ENCODE assay signal across 35 mouse cellular contexts in the genomic region with DNA sequence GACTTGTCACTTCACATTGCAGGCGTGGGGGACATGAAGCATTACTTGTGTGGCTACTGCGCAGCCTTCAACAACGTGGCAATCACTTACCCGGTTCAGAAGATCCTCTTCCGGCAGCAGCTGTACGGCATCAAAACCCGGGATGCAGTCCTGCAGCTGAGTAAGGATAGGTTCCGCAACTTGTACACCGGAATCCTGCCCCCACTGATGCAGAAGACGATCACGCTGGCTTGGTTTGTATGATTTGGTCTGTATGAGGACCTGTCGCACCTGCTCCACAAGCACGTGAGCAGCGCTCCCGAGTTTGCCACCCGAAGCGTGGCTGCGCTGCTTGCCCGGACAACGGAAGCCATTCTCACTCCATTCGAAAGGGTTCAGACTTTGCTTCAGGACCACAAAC. TPM values are rescaled to one million over a fixed set of nuclear protein-coding genes. Genes with fewer than 3 reads are reported as not detected.
DNase-seq lines count a peak whose midpoint lies in the region; ATAC-seq and TF ChIP-seq lines count a peak whose summit lies in the region.
"Had no signal": no experiment of that assay in that cellular context is flagged by ENCODE, and none has a peak within 500 bp of the region (broad histone marks: within the 10 kb centered on the region; RNA-seq: fewer than 3 reads in every experiment).

A gene (plus strand): TSS at position 301 of the 400 bp plus-strand sequence.

- H3K27ac ChIP-seq in heart, embryonic 13.5 days (replicated peaks): no peak within 1 kb of the TSS
- H3K27ac ChIP-seq in lung, embryonic 16.5 days (ENCODE audit: low read length): no peak within 1 kb of the TSS
- H3K27ac ChIP-seq in lung, postnatal 0 days (ENCODE audit: low read length): no peak within 1 kb of the TSS
- no peak within 1 kb of the TSS for H3K27ac ChIP-seq in heart, postnatal 0 days (ENCODE audit: low read depth)
- no peak within 1 kb of the TSS for H3K27ac ChIP-seq in left cerebral cortex, adult 2 months
- H3K27ac ChIP-seq: embryonic facial prominence, embryonic 13.5 days; gastrocnemius, adult 2 months; kidney, embryonic 15.5 days; limb, embryonic 12.5 days; midbrain, embryonic 10.5 days; midbrain, embryonic 15.5 days; neural tube, embryonic 15.5 days; stomach, postnatal 0 days had no signal

- WGBS in heart, embryonic 13.5 days: 86% methylated on average over 21 of the region's 21 CpGs
- 83% methylated on average over 21 of the region's 21 CpGs for WGBS in lung, embryonic 16.5 days
- 89% methylated on average over 21 of the region's 21 CpGs for WGBS in lung, postnatal 0 days
- WGBS in heart, postnatal 0 days: 91% methylated on average over 21 of the region's 21 CpGs

- peaks cover 7% of the 10 kb centered on the region for H3K4me1 ChIP-seq in heart, embryonic 13.5 days
- H3K4me1 ChIP-seq in lung, embryonic 16.5 days (replicated peaks; ENCODE audit: control insufficient read depth, insufficient read depth, low read length): no peaks in the 10 kb centered on the region
- no peaks in the 10 kb centered on the region for H3K4me1 ChIP-seq in lung, postnatal 0 days (ENCODE audit: insufficient read depth, low read depth, low read length)
- no peaks in the 10 kb centered on the region for H3K4me1 ChIP-seq in heart, postnatal 0 days (ENCODE audit: control insufficient read depth, insufficient read depth)
- H3K4me1 ChIP-seq: embryonic facial prominence, embryonic 13.5 days; kidney, embryonic 15.5 days; limb, embryonic 12.5 days; midbrain, embryonic 10.5 days; midbrain, embryonic 15.5 days; neural tube, embryonic 15.5 days had no signal

- intact Hi-C loops in heart, postnatal 10 days (cut with DNase I): no loop called here
- intact Hi-C loops in left cerebral cortex, adult 2 months (cut with DNase I): no loop called here

- H3K36me3 ChIP-seq in heart, embryonic 13.5 days: no peaks in the 10 kb centered on the region
- no peaks in the 10 kb centered on the region for H3K36me3 ChIP-seq in lung, embryonic 16.5 days (ENCODE audit: control insufficient read depth, insufficient read depth, low read length)
- no peaks in the 10 kb centered on the region for H3K36me3 ChIP-seq in lung, postnatal 0 days (ENCODE audit: insufficient read depth, low read length)
- no peaks in the 10 kb centered on the region for H3K36me3 ChIP-seq in heart, postnatal 0 days (replicated peaks; ENCODE audit: control insufficient read depth, insufficient read depth, low read length)
- H3K36me3 ChIP-seq: embryonic facial prominence, embryonic 13.5 days; kidney, embryonic 15.5 days; limb, embryonic 12.5 days; midbrain, embryonic 10.5 days; midbrain, embryonic 15.5 days; neural tube, embryonic 15.5 days had no signal

- TF ChIP-seq CTCF in lung, postnatal 0 days (IDR thresholded peaks at IDR 0.05): no peak
- no peak for TF ChIP-seq CTCF in heart, postnatal 0 days (IDR thresholded peaks at IDR 0.05; ENCODE audit: low read depth)
- TF ChIP-seq CTCF in left cerebral cortex, adult 2 months (IDR thresholded peaks at IDR 0.05): no peak

- H3K27me3 ChIP-seq in heart, embryonic 13.5 days (replicated peaks): no peaks in the 10 kb centered on the region
- no peaks in the 10 kb centered on the region for H3K27me3 ChIP-seq in lung, embryonic 16.5 days (ENCODE audit: control insufficient read depth, insufficient read depth, low read depth, low read length)
- no peaks in the 10 kb centered on the region for H3K27me3 ChIP-seq in lung, postnatal 0 days (replicated peaks; ENCODE audit: insufficient read depth, low read length)
- no peaks in the 10 kb centered on the region for H3K27me3 ChIP-seq in heart, postnatal 0 days (ENCODE audit: control insufficient read depth, insufficient read depth, low read length)
- H3K27me3 ChIP-seq: embryonic facial prominence, embryonic 13.5 days; kidney, embryonic 15.5 days; limb, embryonic 12.5 days; midbrain, embryonic 15.5 days; neural tube, embryonic 15.5 days had no signal

- H3K9me3 ChIP-seq in heart, embryonic 13.5 days: no peaks in the 10 kb centered on the region
- H3K9me3 ChIP-seq in lung, embryonic 16.5 days (ENCODE audit: control insufficient read depth, low read length): no peaks in the 10 kb centered on the region
- no peaks in the 10 kb centered on the region for H3K9me3 ChIP-seq in lung, postnatal 0 days (ENCODE audit: low read length)
- no peaks in the 10 kb centered on the region for H3K9me3 ChIP-seq in heart, postnatal 0 days (replicated peaks; ENCODE audit: control insufficient read depth, low read length)
- H3K9me3 ChIP-seq: embryonic facial prominence, embryonic 13.5 days; kidney, embryonic 15.5 days; limb, embryonic 12.5 days; midbrain, embryonic 10.5 days; midbrain, embryonic 15.5 days; neural tube, embryonic 15.5 days had no signal

- peak within 1 kb of the TSS; percentile 36 for H3K4me3 ChIP-seq in heart, embryonic 13.5 days
- no peak within 1 kb of the TSS for H3K4me3 ChIP-seq in lung, embryonic 16.5 days (ENCODE audit: low read length)
- H3K4me3 ChIP-seq in lung, postnatal 0 days (ENCODE audit: low read depth, low read length): no peak within 1 kb of the TSS
- H3K4me3 ChIP-seq in heart, postnatal 0 days (ENCODE audit: low read depth, low read length): peak within 1 kb of the TSS; percentile 9; the same call in 1 of the 2 replicates
- H3K4me3 ChIP-seq in left cerebral cortex, adult 2 months: no peak within 1 kb of the TSS
- H3K4me3 ChIP-seq: embryonic facial prominence, embryonic 13.5 days; gastrocnemius, adult 2 months; kidney, embryonic 15.5 days; limb, embryonic 12.5 days; midbrain, embryonic 10.5 days; midbrain, embryonic 15.5 days; neural tube, embryonic 15.5 days had no signal

- ATAC-seq in heart, embryonic 13.5 days (ENCODE audit: extremely low read depth, insufficient number of reproducible peaks, low FRiP score, low TSS enrichment): no peak
- no peak for ATAC-seq in lung, embryonic 16.5 days (ENCODE audit: low read depth)
- no peak for ATAC-seq in lung, postnatal 0 days
- no peak for ATAC-seq in heart, postnatal 0 days (ENCODE audit: insufficient read depth, low read depth)
- ATAC-seq: forebrain, embryonic 16.5 days; hindbrain, embryonic 16.5 days; midbrain, embryonic 15.5 days; Patski had no signal

- peak within 1 kb of the TSS; percentile 68 for H3K9ac ChIP-seq in heart, embryonic 13.5 days
- H3K9ac ChIP-seq in lung, embryonic 16.5 days (ENCODE audit: low read length): no peak within 1 kb of the TSS
- no peak within 1 kb of the TSS for H3K9ac ChIP-seq in lung, postnatal 0 days (replicated peaks; ENCODE audit: low read depth)
- no peak within 1 kb of the TSS; the same call in 1 of the 2 replicates for H3K9ac ChIP-seq in heart, postnatal 0 days (replicated peaks; ENCODE audit: low read depth, low read length)
- H3K9ac ChIP-seq: embryonic facial prominence, embryonic 13.5 days; kidney, embryonic 15.5 days; limb, embryonic 12.5 days; midbrain, embryonic 15.5 days; neural tube, embryonic 15.5 days had no signal

- DNase-seq in heart, adult 11 months: peak; percentile 80
- DNase-seq in heart, postnatal 10 days: no peak
- no peak for DNase-seq in heart, adult 8-10 months (ENCODE audit: low spot score)
- no peak for DNase-seq in lung, postnatal 0 days (ENCODE audit: low spot score)
- DNase-seq in heart, postnatal 0 days (ENCODE audit: low spot score): no peak
- no peak for DNase-seq in left cerebral cortex, adult 2 months (ENCODE audit: extremely low spot score in 1 of 2, low spot score in 2 of 2)
- DNase-seq: adrenal gland, postnatal 14 days; cerebellum, adult 11 months; cerebellum, adult 9-10 months; cerebellum, postnatal 36 days; gastrocnemius, adult 2 months; kidney, adult 18-20 months; kidney, postnatal 25 days; lung, postnatal 14 days; retina, postnatal 1 day; right cerebral cortex, postnatal 14 days had no signal

- no peak for TF ChIP-seq EP300 in lung, postnatal 0 days (IDR thresholded peaks at IDR 0.05)
- TF ChIP-seq EP300 in heart, postnatal 0 days (IDR thresholded peaks at IDR 0.05; ENCODE audit: low read depth): no peak

- peak within 1 kb of the TSS; percentile 66 for H3K4me2 ChIP-seq in heart, embryonic 13.5 days
- H3K4me2 ChIP-seq in lung, embryonic 16.5 days (ENCODE audit: low read depth, low read length): 0 out of 2 replicates have a peak within 1 kb of the TSS, but pooled peaks have one; percentile 29
- H3K4me2 ChIP-seq in lung, postnatal 0 days (replicated peaks; ENCODE audit: low read depth, low read length): no peak within 1 kb of the TSS
- H3K4me2 ChIP-seq in heart, postnatal 0 days (ENCODE audit: low read depth, low read length): peak within 1 kb of the TSS; percentile 55
- H3K4me2 ChIP-seq: embryonic facial prominence, embryonic 13.5 days; kidney, embryonic 15.5 days; limb, embryonic 12.5 days; midbrain, embryonic 15.5 days; neural tube, embryonic 15.5 days had no signal

RNA-seq across cellular contexts. Expression of the gene that starts here (rescaled TPM):
- not detected for total RNA-seq in heart, postnatal 10 days (2021)
- polyA plus RNA-seq in heart, embryonic 13.5 days (2015; fragmentation: Nextera tagmentation; extraction: Ambion mirVana): 0.25 TPM in 1 of 2 replicates, not detected in the other
- total RNA-seq in heart, adult 8-10 months (2022): under 1 TPM in 1 of 4 experiments, not detected in 3; 0.09 TPM
- polyA plus RNA-seq in lung, embryonic 16.5 days (2015; fragmentation: Nextera tagmentation; extraction: Ambion mirVana): 0.04 TPM in 1 of 2 replicates, not detected in the other
- polyA plus RNA-seq in lung, postnatal 0 days (2015; fragmentation: Nextera tagmentation; extraction: Ambion mirVana): 0.14 and 0.24 TPM in 2 replicates
- total RNA-seq in heart, postnatal 0 days (2014; rRNA removed; ENCODE audit: low replicate concordance): not detected in 2 replicates
- 0.25 TPM in 1 of 2 replicates, not detected in the other for polyA plus RNA-seq in heart, postnatal 0 days (2015; fragmentation: Nextera tagmentation; extraction: Ambion mirVana)
- total RNA-seq in left cerebral cortex, adult 2 months (2021): not detected
- total RNA-seq: gastrocnemius, adult 2 months; gastrocnemius, postnatal 4 days; left cerebral cortex, adult 18-20 months; MEL had no signal
- polyA plus RNA-seq: C2C12; embryonic facial prominence, embryonic 13.5 days; forebrain, embryonic 11.5 days; forebrain, embryonic 16.5 days; hindbrain, embryonic 11.5 days; hindbrain, embryonic 16.5 days; intestine, embryonic 14.5 days; kidney, embryonic 15.5 days; limb, embryonic 12.5 days; midbrain, embryonic 15.5 days; Patski; stomach, postnatal 0 days had no signal

Comparison
In these comparisons a context has a peak if more than half of its experiments do, and no peak if none do; other contexts are left out.
1. H3K4me3 ChIP-seq: peak in heart, embryonic 13.5 days (single experiment) and heart, postnatal 0 days (single experiment); none in lung, embryonic 16.5 days (single experiment), lung, postnatal 0 days (single experiment) and left cerebral cortex, adult 2 months (single experiment).